Mouse (Mus musculus): Measurements from ENCODE around the gene Hk2.
A peak's percentile ranks its signal among the peaks of the same experiment; 100 is the strongest.

Gene Hk2

GRCm38 (mm10) chr6:82774321-82774764 is at the start of gene Hk2:
Gene Hk2, minus strand, starts transcription at chr6:82774454.
- peak; percentile 58 for DNase-seq (ENCODE audit: low spot score)

GRCm38 (mm10) chr6:82821758-82822253 is 47.6 kb upstream of the Hk2 start:
- DNase-seq (ENCODE audit: low spot score) = no peak

- no peak for DNase-seq (ENCODE audit: low spot score)
Measured at GRCm38 (mm10) chr6:82820716-82821115, 46.5 kb upstream of the Hk2 start.

GRCm38 (mm10) chr6:82814821-82815220 is 40.6 kb upstream of the Hk2 start:
- DNase-seq (ENCODE audit: low spot score) = no peak

- no peak for DNase-seq (ENCODE audit: low spot score)
Measured at GRCm38 (mm10) chr6:82807984-82808700, 33.9 kb upstream of the Hk2 start.

- DNase-seq (ENCODE audit: low spot score) = no peak
Measured at GRCm38 (mm10) chr6:82806971-82807370, 32.7 kb upstream of the Hk2 start.

GRCm38 (mm10) chr6:82806503-82806902 is 32.2 kb upstream of the Hk2 start:
- no peak for DNase-seq (ENCODE audit: low spot score)

- no peak for DNase-seq (ENCODE audit: low spot score)
Measured at GRCm38 (mm10) chr6:82805894-82806293, 31.6 kb upstream of the Hk2 start.

- no peak for DNase-seq (ENCODE audit: low spot score)
Measured at GRCm38 (mm10) chr6:82804984-82805383, 30.7 kb upstream of the Hk2 start.

GRCm38 (mm10) chr6:82798202-82798737 is 24.0 kb upstream of the Hk2 start:
- no peak for DNase-seq (ENCODE audit: low spot score)

GRCm38 (mm10) chr6:82797300-82797839 is 23.1 kb upstream of the Hk2 start:
- no peak for DNase-seq (ENCODE audit: low spot score)

- no peak for DNase-seq (ENCODE audit: low spot score)
Measured at GRCm38 (mm10) chr6:82790864-82791263, 16.6 kb upstream of the Hk2 start.

GRCm38 (mm10) chr6:82783906-82784305 is 9.7 kb upstream of the Hk2 start:
- no peak for DNase-seq (ENCODE audit: low spot score)

- no peak for DNase-seq (ENCODE audit: low spot score)
Measured at GRCm38 (mm10) chr6:82780802-82781393, 6.6 kb upstream of the Hk2 start.

GRCm38 (mm10) chr6:82780369-82780768 is 6.1 kb upstream of the Hk2 start:
- DNase-seq (ENCODE audit: low spot score) = no peak

GRCm38 (mm10) chr6:82777124-82777654 is 2.9 kb upstream of the Hk2 start:
- DNase-seq (ENCODE audit: low spot score) = no peak

GRCm38 (mm10) chr6:82775386-82775785 is 1.1 kb upstream of the Hk2 start:
- DNase-seq (ENCODE audit: low spot score) = no peak

GRCm38 (mm10) chr6:82773261-82774131 is 758 bp downstream of the Hk2 start:
- no peak for DNase-seq (ENCODE audit: low spot score)

- no peak for DNase-seq (ENCODE audit: low spot score)
Measured at GRCm38 (mm10) chr6:82772451-82773101, 1.7 kb downstream of the Hk2 start.

GRCm38 (mm10) chr6:82771981-82772409 is 2.3 kb downstream of the Hk2 start:
- DNase-seq (ENCODE audit: low spot score) = no peak

GRCm38 (mm10) chr6:82771059-82771458 is 3.2 kb downstream of the Hk2 start:
- no peak for DNase-seq (ENCODE audit: low spot score)
